Mouse (Mus musculus) mesoderm, embryonic 11.5 days (tissue): Measurements from ENCODE around the gene Gm11172.
"Not testable (repeated sequence)": the region's sequence is repeated elsewhere in the genome, so short reads cannot be mapped to it uniquely, and the experiment has no call there.

Source experiments
- DNase-seq: peaks from one replicate; pipeline ENCODE4 v3.0.0-alpha.2; 2012; ENCODE audit warnings: low read depth, low spot score

Gm11172 gene

GRCm38 (mm10) chr16:10828461-10828805 is 15.7 kb downstream of the Gm11172 start:
- DNase-seq, result no peak

DNA sequence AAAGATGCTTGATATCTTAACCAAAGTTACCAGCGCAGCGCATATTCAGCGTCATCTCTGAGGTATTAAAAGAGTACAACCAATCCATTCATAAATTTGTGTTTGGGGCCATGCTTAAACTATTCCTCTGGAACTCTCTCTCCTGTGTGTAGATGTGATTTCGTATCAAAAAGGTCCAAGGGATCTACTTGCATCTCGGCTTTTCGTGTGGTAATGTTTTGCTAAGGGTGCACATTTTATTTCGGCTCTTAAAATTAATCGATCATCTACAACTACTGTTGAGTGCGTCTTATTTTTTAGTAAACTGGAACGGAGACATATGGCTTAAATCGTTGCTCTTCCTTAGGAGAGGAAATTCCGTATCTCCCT is 21.8 kb downstream of the Gm11172 start:
- DNase-seq, result no peak

DNA sequence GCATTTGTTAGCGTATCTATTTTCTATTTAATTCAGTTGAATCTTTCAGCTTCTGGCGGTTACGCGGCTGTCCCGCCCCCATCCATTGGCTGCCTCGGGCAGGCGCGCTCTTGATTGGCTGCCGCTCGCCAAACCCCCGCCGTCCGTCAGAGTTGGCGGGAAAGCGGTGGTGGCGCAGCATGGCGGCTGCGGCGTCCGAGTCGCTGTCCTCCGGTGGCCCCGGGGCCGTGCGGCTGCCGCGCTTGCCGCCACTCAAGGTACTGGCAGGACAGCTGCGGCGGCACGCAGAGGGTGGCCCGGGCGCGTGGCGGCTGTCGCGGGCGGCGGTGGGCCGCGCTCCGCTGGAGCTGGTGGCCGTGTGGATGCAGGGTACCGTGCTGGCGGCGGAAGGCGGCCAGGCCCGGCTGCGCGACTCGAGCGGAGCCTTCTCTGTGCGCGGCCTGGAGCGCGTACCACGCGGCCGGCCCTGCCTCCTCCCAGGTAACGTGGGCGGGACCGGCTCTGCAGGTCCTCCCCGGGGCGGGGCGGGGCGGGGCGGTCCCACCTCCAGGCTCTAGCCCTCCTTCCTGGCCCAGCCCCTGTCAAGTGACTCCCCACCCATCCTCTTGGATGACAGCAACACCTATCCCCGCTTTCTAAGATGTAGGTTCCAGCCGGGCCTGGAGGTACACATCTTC is 22.3 kb downstream of the Gm11172 start, which contains the start of gene Rmi2:
TSS of gene Rmi2 (plus strand) at position 149 of the 677 bp plus-strand sequence.
- peak; percentile 88 for DNase-seq

- no peak for DNase-seq
Measured at GRCm38 (mm10) chr16:10836388-10836787, 23.7 kb downstream of the Gm11172 start.

DNA sequence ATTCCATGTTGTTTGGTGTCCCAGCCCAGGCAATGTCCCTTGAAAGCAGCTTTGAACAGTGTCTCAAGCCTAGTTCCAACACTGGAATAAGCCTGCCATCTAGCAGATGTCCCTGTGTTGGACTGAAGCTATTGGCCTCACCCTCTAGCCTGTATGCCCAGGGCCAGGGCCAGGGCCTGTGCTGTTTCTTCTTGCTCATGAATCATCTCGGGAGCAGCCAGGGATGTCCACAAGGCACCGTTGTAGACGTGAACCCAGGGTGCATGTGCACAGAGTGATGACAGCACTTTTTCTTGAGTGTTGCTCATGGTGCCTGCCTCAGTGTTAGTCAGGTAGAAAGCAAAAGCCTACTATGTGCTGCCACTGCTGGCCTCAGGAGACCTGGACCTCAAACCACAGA is 24.5 kb downstream of the Gm11172 start:
- DNase-seq, result no peak

GRCm38 (mm10) chr16:10837903-10838302 is 25.2 kb downstream of the Gm11172 start:
- DNase-seq, result no peak

DNA sequence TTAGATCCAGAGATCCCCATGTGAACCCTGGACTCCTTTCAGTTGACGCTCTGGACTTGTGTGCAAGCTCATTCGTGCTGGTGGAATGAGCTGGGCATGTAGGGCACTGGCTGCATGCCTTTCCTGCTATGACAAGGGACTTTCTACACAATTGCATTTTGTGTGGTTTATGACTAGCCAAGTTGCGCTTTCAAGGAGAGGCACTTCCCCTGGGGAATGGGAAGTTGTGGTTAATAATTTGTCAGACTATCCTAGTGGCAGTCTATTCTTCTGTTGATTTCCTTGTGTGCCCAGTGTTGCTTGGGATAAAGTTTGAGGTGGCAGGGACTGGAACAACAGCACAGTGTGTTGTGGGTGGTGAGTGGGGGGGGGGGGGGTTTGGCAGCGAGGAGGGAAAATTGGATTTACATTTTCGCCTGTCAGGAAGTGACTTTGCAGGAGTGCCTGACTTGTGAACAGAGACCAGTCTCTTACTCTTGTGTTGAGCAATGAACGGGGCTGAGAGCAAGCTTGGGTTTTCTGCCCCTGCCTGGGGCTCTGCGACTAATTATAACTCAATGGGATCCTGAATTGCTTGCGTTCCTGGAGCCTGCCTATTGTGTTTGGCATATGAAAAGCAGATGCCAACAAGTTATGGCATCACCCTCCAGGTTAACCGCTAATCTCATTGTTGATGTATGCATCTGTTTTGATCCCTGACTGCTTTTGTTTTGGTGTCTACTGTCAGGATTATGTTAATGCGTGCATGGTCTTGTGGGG is 26.0 kb downstream of the Gm11172 start:
- peak; percentile 27 for DNase-seq

DNA sequence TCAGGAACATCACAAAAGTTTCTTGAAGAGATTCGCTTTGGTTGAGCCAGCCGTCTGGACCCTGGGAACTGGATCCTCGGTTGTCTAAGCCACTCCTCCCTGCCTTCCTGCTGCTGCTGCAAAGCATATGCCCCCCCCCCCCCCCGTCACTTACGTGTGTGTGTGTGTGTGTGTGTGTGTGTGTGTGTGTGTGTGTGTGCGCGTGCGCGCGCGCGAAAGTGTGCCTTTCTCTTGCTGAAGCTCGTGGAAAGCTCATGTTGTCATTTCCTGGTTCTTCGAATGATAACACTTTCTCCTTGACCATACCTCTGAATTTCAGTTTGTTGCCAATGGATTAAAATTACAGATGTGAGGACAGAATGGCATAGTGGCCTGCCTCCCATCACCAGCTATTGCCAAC is 27.3 kb downstream of the Gm11172 start:
- no peak for DNase-seq

GRCm38 (mm10) chr16:10842282-10842855 is 29.7 kb downstream of the Gm11172 start:
- no peak for DNase-seq

DNA sequence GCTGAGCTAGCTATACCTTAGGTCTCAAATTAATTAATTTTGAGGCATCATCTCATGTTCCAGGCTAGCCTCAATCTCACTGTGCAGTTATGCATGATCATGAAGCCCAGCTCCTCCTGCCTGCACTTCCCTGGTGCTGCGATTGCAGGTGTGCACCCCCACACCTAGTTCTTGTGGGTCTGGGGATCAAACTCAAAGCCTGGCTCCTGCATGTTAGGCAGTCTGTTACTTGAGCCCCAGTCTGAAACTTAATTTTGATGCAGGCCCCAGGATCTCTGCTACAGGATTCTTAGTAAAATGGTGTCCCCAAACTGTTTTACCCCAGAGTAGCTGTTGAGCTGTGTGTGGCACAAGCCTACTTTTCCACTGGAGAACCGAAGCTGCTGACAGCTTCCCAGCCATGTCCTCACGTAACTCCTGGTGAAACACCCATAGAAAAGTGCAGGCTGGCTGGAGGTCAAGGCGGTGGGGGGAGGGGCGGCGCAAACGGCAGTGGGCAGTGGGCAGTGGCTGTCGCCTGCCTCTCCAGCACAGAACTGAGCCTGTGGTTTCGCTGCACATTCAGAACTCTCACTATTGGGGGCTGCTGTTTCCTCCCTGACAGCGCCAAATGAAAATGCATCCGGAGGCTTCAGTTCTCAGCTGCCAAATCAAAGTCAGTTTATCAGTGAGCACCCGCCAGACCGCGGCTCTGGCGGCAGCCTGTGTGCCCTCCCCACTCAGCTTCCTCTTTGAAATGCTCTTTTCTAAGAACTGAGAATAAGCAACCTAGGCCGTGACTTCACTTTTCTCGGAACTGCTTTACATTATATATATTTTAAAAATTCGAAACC is 31.0 kb downstream of the Gm11172 start:
- DNase-seq, result no peak

DNA sequence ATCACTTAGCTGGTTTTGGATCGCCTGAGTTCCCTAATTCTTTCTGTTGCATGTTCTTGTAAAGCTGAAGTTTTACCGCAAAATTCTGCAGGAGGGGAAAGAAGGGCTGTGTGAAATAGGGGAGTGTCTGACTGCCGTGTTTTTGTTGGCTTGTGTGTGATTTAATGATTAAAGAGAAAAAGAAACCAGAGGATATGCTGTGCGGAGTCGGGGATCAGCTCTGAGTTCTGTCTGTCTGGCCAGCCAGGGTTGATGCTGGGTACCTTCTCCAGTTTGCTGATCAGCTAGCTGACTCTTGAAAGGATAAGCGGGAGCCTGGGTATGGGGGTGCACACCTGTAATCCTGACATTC is 31.6 kb downstream of the Gm11172 start:
- DNase-seq, result no peak

GRCm38 (mm10) chr16:10845952-10846351 is 33.2 kb downstream of the Gm11172 start:
- no peak for DNase-seq

- DNase-seq, result no peak
Measured at GRCm38 (mm10) chr16:10846503-10846902, 33.8 kb downstream of the Gm11172 start.

- no peak for DNase-seq
Measured at GRCm38 (mm10) chr16:10849965-10850861, 37.5 kb downstream of the Gm11172 start.

DNA sequence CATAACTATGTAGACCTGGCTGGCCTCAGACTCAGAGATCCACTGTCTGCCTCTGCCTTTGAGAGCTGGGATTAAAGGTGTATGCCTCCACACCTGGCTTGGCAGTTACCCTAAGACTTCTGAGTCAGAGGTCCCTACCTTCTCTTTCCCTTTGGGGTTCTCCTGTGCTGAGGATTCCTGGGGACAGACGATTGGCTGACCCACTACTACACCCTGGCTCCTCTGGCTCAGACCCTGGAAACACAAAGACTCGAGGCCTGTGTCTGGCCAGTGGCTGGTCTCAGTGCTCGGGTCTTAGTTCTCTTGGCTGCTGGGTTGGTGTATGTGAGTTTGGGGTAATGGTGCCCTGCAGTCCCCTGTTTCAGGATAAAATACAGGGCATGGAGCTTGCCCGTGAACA is 38.2 kb downstream of the Gm11172 start:
- DNase-seq, result no peak

DNA sequence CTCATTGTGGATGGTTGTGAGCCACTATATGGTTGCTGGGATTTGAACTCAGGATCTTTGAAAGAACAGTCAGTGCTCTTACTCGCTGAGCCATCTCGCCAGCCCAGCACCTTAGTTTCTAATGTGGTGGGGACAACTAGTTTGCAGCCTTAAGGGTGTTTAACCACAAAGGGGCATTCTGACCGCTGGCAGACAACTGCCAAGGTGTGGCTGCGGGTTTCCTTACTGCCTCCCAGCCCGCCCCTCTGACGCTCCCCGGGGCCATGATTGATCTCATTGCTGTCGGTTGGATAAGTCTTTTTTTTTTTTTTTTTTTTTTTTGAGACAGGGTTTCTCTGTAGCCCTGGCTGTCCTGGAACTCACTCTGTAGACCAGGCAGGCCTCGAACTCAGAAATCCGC is 39.5 kb downstream of the Gm11172 start:
- not testable (repeated sequence) for DNase-seq

DNA sequence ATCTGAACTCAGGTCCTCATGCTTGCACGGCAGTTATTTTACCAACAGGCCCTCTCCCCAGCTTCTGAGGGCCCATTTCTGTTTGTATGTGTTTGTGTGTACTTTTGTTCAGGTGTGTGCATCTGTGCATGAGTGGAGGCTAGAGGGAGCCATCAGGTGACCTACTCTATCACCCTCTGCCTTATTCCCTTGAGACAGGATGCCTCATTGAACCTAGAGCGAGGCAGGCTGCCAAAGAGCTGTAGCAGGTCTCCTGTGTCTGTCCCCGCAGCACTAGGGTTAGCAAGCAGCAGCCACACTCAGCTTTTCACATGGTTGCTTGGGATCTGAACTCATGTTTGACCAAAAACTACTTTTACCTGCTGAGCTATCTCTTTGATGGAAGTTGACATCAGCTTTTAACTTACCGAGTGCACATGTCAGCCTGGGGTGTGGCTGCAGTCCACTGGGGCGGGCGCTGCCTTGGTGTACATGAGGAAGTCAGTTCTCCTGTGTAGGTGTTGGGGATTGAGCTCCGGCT is 47.1 kb downstream of the Gm11172 start:
- DNase-seq, result no peak

DNA sequence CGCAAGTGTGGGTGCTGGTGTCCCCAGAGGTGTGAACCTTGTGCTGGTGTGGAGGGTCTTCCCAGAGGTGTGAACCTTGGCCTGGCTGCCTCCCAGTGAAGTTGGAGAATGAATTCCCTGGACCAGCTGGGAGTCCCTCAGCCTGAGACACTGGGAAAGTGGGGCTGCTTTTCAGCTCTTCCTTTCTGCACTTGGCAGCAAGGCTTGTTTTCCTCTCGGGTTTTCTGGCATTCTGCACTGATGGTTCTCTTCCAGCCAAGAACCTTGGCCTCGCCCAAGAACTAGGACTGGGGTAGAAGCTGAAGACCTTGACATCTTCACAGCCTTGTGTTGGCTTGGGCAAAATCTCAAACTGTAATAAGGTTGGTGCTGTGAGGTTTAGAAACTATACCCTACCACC is 48.7 kb downstream of the Gm11172 start:
- DNase-seq, result no peak
